Mouse (Mus musculus) small intestine, adult 2 months (tissue): ENCODE data around the gene Gm37240.

Experiments used
- CTCF ChIP-seq: fragments of 200-500 bp; IDR thresholded peaks from 2 replicates; pipeline ENCODE4 v1.5.1; 2012; ENCODE audit warnings: low read depth, mild to moderate bottlenecking, control low read depth, inconsistent platforms, low read length, moderate library complexity, mixed read lengths; ENCODE audit not compliant: insufficient replicate concordance, insufficient read length; ENCODE audit errors: extremely low read depth
- POLR2A ChIP-seq: fragments of 200-500 bp; IDR thresholded peaks from 2 replicates; pipeline ENCODE4 v1.6.1; 2012; ENCODE audit warnings: low read depth, mild to moderate bottlenecking, control low read depth, inconsistent platforms, low read length, moderate library complexity

DNA sequence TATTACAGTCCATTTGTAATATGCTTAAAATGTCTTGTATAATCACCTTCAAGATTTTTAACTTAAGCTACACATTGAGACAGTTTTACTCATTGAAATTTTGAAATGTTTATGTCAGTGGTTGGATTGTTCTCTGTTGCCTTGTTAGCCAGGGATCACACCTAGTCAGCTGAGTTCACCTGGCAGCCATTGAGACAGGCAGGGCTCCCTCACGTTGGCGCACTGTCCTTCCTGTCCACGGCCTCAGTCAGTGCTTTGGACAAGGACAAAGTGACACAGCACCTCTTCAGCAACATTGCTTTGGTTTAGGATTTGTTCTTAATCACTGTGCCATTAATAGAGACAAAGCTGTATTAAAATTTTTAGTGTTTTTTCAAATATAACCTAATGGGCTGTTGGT, 958.1 kb downstream of the Gm37240 start:
- TF ChIP-seq CTCF (no peak), POLR2A (no peak)
